Mouse (Mus musculus) CH12.LX (cell line): ENCODE results near the gene Tex14.

Source experiments
- BHLHE40 ChIP-seq: IDR thresholded peaks from 2 replicates; pipeline ENCODE4 v1.6.1; 2011; ENCODE audit warnings: mild to moderate bottlenecking, low read depth, low read length, improper control_type of control experiment
- MAX ChIP-seq: IDR thresholded peaks from 2 replicates; pipeline ENCODE4 v1.6.1; 2011; ENCODE audit warnings: low read length, improper control_type of control experiment
- RCOR1 ChIP-seq: conservative IDR thresholded peaks from 2 replicates; pipeline ENCODE4 v1.6.1; 2012; ENCODE audit warnings: low read depth, mild to moderate bottlenecking, inconsistent platforms, low read length, improper control_type of control experiment
- UBTF ChIP-seq: IDR thresholded peaks from 2 replicates; pipeline ENCODE4 v1.6.1; 2012; ENCODE audit warnings: low read depth, mild to moderate bottlenecking, inconsistent platforms, low read length, improper control_type of control experiment, moderate library complexity

- TF ChIP-seq MAX (no peak), BHLHE40 (no peak), UBTF (no peak), RCOR1 (no peak)
Measured at GRCm38 (mm10) chr11:87570743-87571142, 165.9 kb downstream of the Tex14 start.
